Mouse (Mus musculus) CH12.LX (cell line): ENCODE data around the gene Mgat4b. TPM values are rescaled to one million over a fixed set of nuclear protein-coding genes. Genes with fewer than 3 reads are reported as not detected.

Experiments
- DNase-seq: peaks from one replicate; pipeline ENCODE4 v3.0.0-alpha.2; 2013; ENCODE audit errors: extremely low read depth
- H3K27ac ChIP-seq: 2 replicates; pipeline ENCODE4 v1.5.1; 2012; ENCODE audit warnings: low read depth, mild to moderate bottlenecking, control low read depth, moderate library complexity; ENCODE audit not compliant: insufficient read depth
- H3K27me3 ChIP-seq: replicated peaks from 2 replicates; pipeline ENCODE3; 2012; ENCODE audit warnings: inconsistent platforms
- H3K36me3 ChIP-seq, 2 experiments: replicated peaks in 1 of 2; 2 replicates each; pipeline versions ENCODE3 to v1.6.1; 2012; ENCODE audit warnings: inconsistent platforms in 1 of 2, low read length in 1 of 2, mild to moderate bottlenecking in 1 of 2, mixed read lengths in 1 of 2, moderate library complexity in 1 of 2; ENCODE audit not compliant: control insufficient read depth in 1 of 2, insufficient read depth in 1 of 2
- H3K4me1 ChIP-seq, 2 experiments: 2 replicates each; pipeline ENCODE4 v1.6.1; 2012; ENCODE audit warnings: inconsistent platforms in 1 of 2, moderate library complexity in 1 of 2; ENCODE audit not compliant: insufficient read depth in 2 of 2, control insufficient read depth in 1 of 2
- H3K4me2 ChIP-seq: 2 replicates; pipeline ENCODE4 v1.6.1; 2012; ENCODE audit warnings: low read depth, mild to moderate bottlenecking, control low read depth; ENCODE audit not compliant: poor library complexity, insufficient read depth, severe bottlenecking
- H3K4me3 ChIP-seq, 3 experiments: fragments of 150-350 bp in 1 of 3; sonication (generic) in 1 of 3; replicated peaks in 1 of 3; 2 replicates each; pipeline versions ENCODE3 to v1.5.1; 2011 to 2012; ENCODE audit warnings: low read depth in 2 of 3, low read length in 2 of 3, mild to moderate bottlenecking in 2 of 3, moderate library complexity in 2 of 3, control low read depth in 1 of 3, improper control_type of control experiment in 1 of 3, inconsistent platforms in 1 of 3, mixed read lengths in 1 of 3; ENCODE audit not compliant: poor library complexity in 1 of 3
- H3K79me2 ChIP-seq: replicated peaks from 2 replicates; pipeline ENCODE4 v1.6.1; 2012; ENCODE audit warnings: mild to moderate bottlenecking, moderate library complexity; ENCODE audit not compliant: control insufficient read depth, poor library complexity, insufficient read depth, severe bottlenecking; ENCODE audit errors: extremely low read depth
- H3K9ac ChIP-seq: 2 replicates; pipeline ENCODE4 v1.6.1; 2012; ENCODE audit warnings: low read depth, mild to moderate bottlenecking, control low read depth, moderate library complexity; ENCODE audit not compliant: insufficient read depth
- H3K9me3 ChIP-seq: replicated peaks from 2 replicates; pipeline ENCODE3; 2012; ENCODE audit warnings: low read length, inconsistent platforms, mixed read lengths
- CHD1 ChIP-seq: IDR thresholded peaks from 2 replicates; pipeline ENCODE4 v1.6.1; 2012; ENCODE audit warnings: low read depth, low read length, improper control_type of control experiment, inconsistent platforms
- CTCF ChIP-seq, 2 experiments: IDR thresholded peaks in 1 of 2; conservative IDR thresholded peaks in 1 of 2; 2 replicates each; pipeline ENCODE4 v1.5.1; 2011 to 2012; ENCODE audit warnings: low read depth in 2 of 2, low read length in 2 of 2, improper control_type of control experiment in 1 of 2, inconsistent platforms in 1 of 2, mild to moderate bottlenecking in 1 of 2, moderate library complexity in 1 of 2
- ELF1 ChIP-seq: IDR thresholded peaks from 2 replicates; pipeline ENCODE4 v1.6.1; 2014; ENCODE audit warnings: low read depth, mild to moderate bottlenecking, inconsistent platforms, low read length, improper control_type of control experiment
- GABPA ChIP-seq: IDR thresholded peaks from 2 replicates; pipeline ENCODE4 v1.6.1; 2012; ENCODE audit warnings: low read depth, low read length, improper control_type of control experiment, inconsistent platforms; ENCODE audit not compliant: insufficient replicate concordance
- HCFC1 ChIP-seq: IDR thresholded peaks from 2 replicates; pipeline ENCODE4 v1.6.1; 2012; ENCODE audit warnings: low read depth, mild to moderate bottlenecking, inconsistent platforms, low read length, improper control_type of control experiment
- MEF2A ChIP-seq: IDR thresholded peaks from 2 replicates; pipeline ENCODE4 v1.6.1; 2014; ENCODE audit warnings: low read depth, mild to moderate bottlenecking, inconsistent platforms, low read length, improper control_type of control experiment, borderline replicate concordance
- MYC ChIP-seq: IDR thresholded peaks from 2 replicates; pipeline ENCODE4 v1.6.1; 2011; ENCODE audit warnings: low read depth, mild to moderate bottlenecking, improper control_type of control experiment, low read length
- NELFE ChIP-seq: IDR thresholded peaks from 2 replicates; pipeline ENCODE4 v1.6.1; 2011; ENCODE audit warnings: low read depth, low read length, improper control_type of control experiment
- RAD21 ChIP-seq: IDR thresholded peaks from 2 replicates; pipeline ENCODE4 v1.6.1; 2011; ENCODE audit warnings: low read depth, mild to moderate bottlenecking, low read length, improper control_type of control experiment, moderate library complexity
- RCOR1 ChIP-seq: conservative IDR thresholded peaks from 2 replicates; pipeline ENCODE4 v1.6.1; 2012; ENCODE audit warnings: low read depth, mild to moderate bottlenecking, inconsistent platforms, low read length, improper control_type of control experiment
- SIN3A ChIP-seq: IDR thresholded peaks from 2 replicates; pipeline ENCODE4 v1.6.1; 2012; ENCODE audit warnings: low read length, improper control_type of control experiment, inconsistent platforms
- SMC3 ChIP-seq: IDR thresholded peaks from 2 replicates; pipeline ENCODE4 v1.6.1; 2011; ENCODE audit warnings: low read depth, low read length, improper control_type of control experiment
- TCF12 ChIP-seq: IDR thresholded peaks from 2 replicates; pipeline ENCODE4 v1.6.1; 2014; ENCODE audit warnings: low read depth, mild to moderate bottlenecking, inconsistent platforms, low read length, improper control_type of control experiment
- UBTF ChIP-seq: IDR thresholded peaks from 2 replicates; pipeline ENCODE4 v1.6.1; 2012; ENCODE audit warnings: low read depth, mild to moderate bottlenecking, inconsistent platforms, low read length, improper control_type of control experiment, moderate library complexity
- ZNF384 ChIP-seq: IDR thresholded peaks from 2 replicates; pipeline ENCODE4 v1.6.1; 2012; ENCODE audit warnings: low read depth, low read length, improper control_type of control experiment, inconsistent platforms
- dilution Hi-C: fragments of 300-500 bp; cut with MboI; formaldehyde crosslinking; loops from 2 replicates; pipeline ENCODE4 v1.14.3; 2020; ENCODE audit warnings: low sequenced_read_pairs; ENCODE audit not compliant: extremely low pct_unique_long_range_greater_than_20kb, extremely low pct_ligation_motif_present
- in situ Hi-C: fragments of 300-500 bp; cut with MboI; formaldehyde crosslinking; loops from 3 replicates; pipeline ENCODE4 v1.14.3; 2019; ENCODE audit warnings: low sequenced_read_pairs, low pct_ligation_motif_present, low pct_unique_long_range_greater_than_20kb, mixed read lengths
- polyA plus RNA-seq: library from polyadenylated mRNA; unstranded; fragments of >175 nt; gene quantifications from 2 replicates; pipeline ENCODE4 v1.2.1, GENCODE M21; 2012; ENCODE audit warnings: low read depth; ENCODE audit not compliant: insufficient read length
- total RNA-seq, 2 experiments: library from RNA; depleted of rRNA; stranded (reverse); fragments of 300-350 nt in 1 of 2; fragments of >200 nt in 1 of 2; gene quantifications; 2 replicates each; pipeline ENCODE4 v1.2.3; 2012 to 2014

Mgat4b gene
- total and polyA plus RNA-seq, 3 experiments = 4.6 to 27.4 (median 16.2) TPM

DNA sequence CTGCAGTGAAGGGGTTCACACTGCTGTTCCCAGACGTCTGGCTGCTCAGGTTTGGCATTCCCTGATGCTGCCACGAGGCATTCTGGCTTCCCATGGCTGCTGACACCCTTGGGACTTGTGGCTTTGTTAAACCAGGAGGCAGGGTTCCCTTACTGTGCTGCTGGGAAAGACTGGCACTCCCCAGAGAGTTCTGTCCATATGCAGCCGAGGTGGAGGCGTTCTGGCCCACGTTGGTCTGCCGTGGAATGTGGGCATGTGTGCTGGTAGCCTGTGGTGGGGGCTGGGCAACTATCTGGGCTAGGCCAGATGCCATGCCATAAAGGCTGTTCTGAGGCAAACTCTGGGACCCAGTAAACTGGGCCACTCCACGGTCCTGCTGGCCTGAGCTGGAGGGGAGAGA lies 47.6 kb downstream of the Mgat4b start:
- in situ Hi-C loops (no loop called here), dilution Hi-C loops (no loop called here)
- no peak overlapping the region for H3K4me2 ChIP-seq

DNA sequence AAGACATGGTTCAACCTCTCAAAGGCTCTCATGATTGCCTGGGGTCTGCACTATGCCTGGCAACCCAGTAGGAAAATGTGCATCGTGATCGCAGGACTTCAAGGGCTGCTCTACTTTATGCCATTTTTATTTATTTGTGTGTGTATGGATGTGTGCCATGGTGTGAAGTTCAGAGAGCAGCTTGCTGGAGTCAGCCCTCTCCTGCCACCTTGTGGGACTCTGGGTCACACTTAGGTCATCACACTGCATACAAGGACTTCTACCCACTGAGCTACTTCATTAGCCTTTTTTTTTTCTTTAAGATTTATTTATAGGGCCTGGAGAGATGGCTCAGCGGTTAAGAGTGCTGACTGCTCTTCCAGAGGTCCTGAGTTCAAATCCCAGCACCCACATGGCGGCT lies 51.3 kb downstream of the Mgat4b start:
- in situ Hi-C loops (no loop called here), dilution Hi-C loops (no loop called here)
- Histone ChIP-seq H3K79me2 (no peaks in the 10 kb centered on the region), H3K9me3 (no peaks in the 10 kb centered on the region), H3K36me3 (peaks cover 85 to 94% of the 10 kb centered on the region in 2 experiments), H3K4me3 (no peak overlapping the region), H3K27me3 (no peaks in the 10 kb centered on the region), H3K4me2 (no peak overlapping the region), H3K9ac (no peak overlapping the region), H3K27ac (no peak overlapping the region), H3K4me1 (no peaks in the 10 kb centered on the region)
- TF ChIP-seq CHD1 (no peak), RAD21 (peak; percentile 67), HCFC1 (no peak), SMC3 (peak; percentile 59), CTCF (conservative IDR thresholded peaks at IDR 0.05 in 1 of 2, IDR thresholded peaks at IDR 0.05 in 1 of 2; ENCODE audit: low read depth in 2 of 2, low read length in 2 of 2) (peak in 1 of 2 experiments; percentile 71; a peak in 2 of 4 replicates)
- peak; percentile 39 for DNase-seq

More for the DNA sequence above, 47.6 kb downstream of the Mgat4b start:
- no peaks in the 10 kb centered on the region for H3K79me2 ChIP-seq
- peaks cover 66 to 83% of the 10 kb centered on the region in 2 experiments for H3K36me3 ChIP-seq
- no peak overlapping the region for H3K9ac ChIP-seq
- no peak for DNase-seq
- no peaks in the 10 kb centered on the region for H3K4me1 ChIP-seq
- H3K27me3 ChIP-seq = no peaks in the 10 kb centered on the region
- TF ChIP-seq ZNF384 = no peak
- no peak for TF ChIP-seq SMC3
- no peak for TF ChIP-seq RCOR1
- no peak for TF ChIP-seq GABPA
- TF ChIP-seq MEF2A = no peak
- TF ChIP-seq MYC = no peak
- TF ChIP-seq NELFE = no peak
- TF ChIP-seq UBTF = no peak
- TF ChIP-seq CHD1 = no peak
- TF ChIP-seq SIN3A = no peak
- TF ChIP-seq TCF12 = no peak
- no peak for TF ChIP-seq ELF1
- TF ChIP-seq, all 38 proteins: peak for 0
- no peak overlapping the region for H3K27ac ChIP-seq
- H3K9me3 ChIP-seq = no peaks in the 10 kb centered on the region
- H3K4me3 ChIP-seq = no peak overlapping the region
